Comparison of ENCODE assay signal across 9 mouse cellular contexts in genomic region chr11:117390001-117390402, GRCm38 (mm10).
DNase-seq lines count a peak whose midpoint lies in the region; ATAC-seq lines count a peak whose summit lies in the region.
"Had no signal": no experiment of that assay in that cellular context is flagged by ENCODE, and none has a peak within 500 bp of the region (broad histone marks: within the 10 kb centered on the region; RNA-seq: fewer than 3 reads in every experiment).

No protein-coding gene starts in this region.

- H3K9me3 ChIP-seq in intestine, embryonic 15.5 days, result no peaks in the 10 kb centered on the region
- no peaks in the 10 kb centered on the region for H3K9me3 ChIP-seq in intestine, embryonic 16.5 days (ENCODE audit: control insufficient read depth, low read length)
- H3K9me3 ChIP-seq in heart, embryonic 12.5 days (replicated peaks), result no peaks in the 10 kb centered on the region
- no peaks in the 10 kb centered on the region for H3K9me3 ChIP-seq in limb, embryonic 11.5 days (ENCODE audit: control insufficient read depth, low read length)
- H3K9me3 ChIP-seq: lung, embryonic 15.5 days had no signal

- peaks cover 22% of the 10 kb centered on the region for H3K4me1 ChIP-seq in intestine, embryonic 15.5 days (replicated peaks)
- peaks cover 18% of the 10 kb centered on the region for H3K4me1 ChIP-seq in intestine, embryonic 16.5 days (ENCODE audit: control insufficient read depth, insufficient read depth, low read length)
- H3K4me1 ChIP-seq in heart, embryonic 12.5 days (replicated peaks), result peaks cover 46% of the 10 kb centered on the region
- peaks cover 26% of the 10 kb centered on the region for H3K4me1 ChIP-seq in limb, embryonic 11.5 days (ENCODE audit: control insufficient read depth, insufficient read depth, low read length)

- no peak overlapping the region for H3K4me3 ChIP-seq in intestine, embryonic 15.5 days (replicated peaks)
- no peak overlapping the region for H3K4me3 ChIP-seq in intestine, embryonic 16.5 days (ENCODE audit: low read length)
- H3K4me3 ChIP-seq in heart, embryonic 12.5 days, result no peak overlapping the region
- H3K4me3 ChIP-seq in limb, embryonic 11.5 days (ENCODE audit: low read depth, low read length), result no peak overlapping the region
- H3K4me3 ChIP-seq: lung, embryonic 15.5 days had no signal

- no peak overlapping the region for H3K9ac ChIP-seq in intestine, embryonic 15.5 days
- no peak overlapping the region for H3K9ac ChIP-seq in intestine, embryonic 16.5 days (ENCODE audit: low read depth, low read length)
- H3K9ac ChIP-seq in heart, embryonic 12.5 days, result no peak overlapping the region
- H3K9ac ChIP-seq in limb, embryonic 11.5 days (ENCODE audit: low read length), result no peak overlapping the region
- H3K9ac ChIP-seq: lung, embryonic 15.5 days had no signal

- H3K36me3 ChIP-seq in intestine, embryonic 15.5 days, result no peaks in the 10 kb centered on the region
- no peaks in the 10 kb centered on the region for H3K36me3 ChIP-seq in intestine, embryonic 16.5 days (ENCODE audit: control insufficient read depth, insufficient read depth, low read length)
- H3K36me3 ChIP-seq in heart, embryonic 12.5 days, result no peaks in the 10 kb centered on the region
- no peaks in the 10 kb centered on the region for H3K36me3 ChIP-seq in limb, embryonic 11.5 days (ENCODE audit: control insufficient read depth, insufficient read depth, low read length)
- H3K36me3 ChIP-seq: lung, embryonic 15.5 days had no signal

- H3K4me2 ChIP-seq in intestine, embryonic 15.5 days (replicated peaks), result no peak overlapping the region
- H3K4me2 ChIP-seq in intestine, embryonic 16.5 days (ENCODE audit: low read depth, low read length), result no peak overlapping the region
- peak overlapping the region; percentile 32; the same call in 1 of the 2 replicates for H3K4me2 ChIP-seq in heart, embryonic 12.5 days
- no peak overlapping the region for H3K4me2 ChIP-seq in limb, embryonic 11.5 days (ENCODE audit: low read depth, severe bottlenecking)
- H3K4me2 ChIP-seq: lung, embryonic 15.5 days had no signal

- peaks cover 23% of the 10 kb centered on the region for H3K27me3 ChIP-seq in intestine, embryonic 15.5 days (replicated peaks)
- peaks cover 11% of the 10 kb centered on the region for H3K27me3 ChIP-seq in intestine, embryonic 16.5 days (replicated peaks; ENCODE audit: control insufficient read depth, insufficient read depth, low read length)
- peaks cover 34% of the 10 kb centered on the region for H3K27me3 ChIP-seq in heart, embryonic 12.5 days (replicated peaks)
- peaks cover 18% of the 10 kb centered on the region for H3K27me3 ChIP-seq in limb, embryonic 11.5 days (ENCODE audit: control insufficient read depth, insufficient read depth, low read length)

- DNase-seq in NIH3T3 (ENCODE audit: low read depth), result peak; percentile 53
- DNase-seq in cerebellum, postnatal 14 days, result peak; percentile 63 to 72
- peak; percentile 69 for DNase-seq in limb, embryonic 11.5 days (ENCODE audit: low spot score)
- DNase-seq in layer of hippocampus, adult 8-10 months (ENCODE audit: low spot score in 2 of 2), result no peak

- 0 out of 2 replicates have a peak, but pooled peaks have one; percentile 34 for ATAC-seq in intestine, embryonic 15.5 days
- no peak; the same call in 1 of the 2 replicates for ATAC-seq in intestine, embryonic 16.5 days
- peak; percentile 75 for ATAC-seq in heart, embryonic 12.5 days (ENCODE audit: insufficient number of reproducible peaks, low FRiP score)
- no peak for ATAC-seq in limb, embryonic 11.5 days (ENCODE audit: insufficient number of reproducible peaks, low FRiP score, low TSS enrichment, low read depth)
- peak; percentile 18; the same call in 1 of the 2 replicates for ATAC-seq in neutrophil, adult 5-6 weeks (ENCODE audit: extremely low read depth, insufficient number of reproducible peaks, low FRiP score, poor library complexity, severe bottlenecking)

- no peak overlapping the region for H3K27ac ChIP-seq in intestine, embryonic 15.5 days
- no peak overlapping the region for H3K27ac ChIP-seq in intestine, embryonic 16.5 days (ENCODE audit: low read length)
- H3K27ac ChIP-seq in heart, embryonic 12.5 days (ENCODE audit: poor library complexity, severe bottlenecking), result peak overlapping the region; percentile 58
- H3K27ac ChIP-seq in limb, embryonic 11.5 days (replicated peaks; ENCODE audit: low read depth, low read length), result no peak overlapping the region
- H3K27ac ChIP-seq: lung, embryonic 15.5 days had no signal

- 18% methylated on average over 12 of the region's 12 CpGs for WGBS in intestine, embryonic 15.5 days
- 16% methylated on average over 12 of the region's 12 CpGs for WGBS in intestine, embryonic 16.5 days
- whole genome bisulfite sequencing in heart, embryonic 12.5 days, result 11% methylated on average over 12 of the region's 12 CpGs
- 25% methylated on average over 12 of the region's 12 CpGs for WGBS in limb, embryonic 11.5 days

Comparison
In these comparisons a context has a peak if more than half of its experiments do, and no peak if none do; other contexts are left out.
1. ATAC-seq: peak in intestine, embryonic 15.5 days (single experiment), heart, embryonic 12.5 days (single experiment) and neutrophil, adult 5-6 weeks (single experiment); none in intestine, embryonic 16.5 days (single experiment) and limb, embryonic 11.5 days (single experiment).
2. DNase-seq: peak in NIH3T3 (single experiment), cerebellum, postnatal 14 days (2 of 2) and limb, embryonic 11.5 days (single experiment); none in layer of hippocampus, adult 8-10 months (0 of 2).